Mouse (Mus musculus): ENCODE results near the gene Cep78.

- TF ChIP-seq ZNF384 (IDR thresholded peaks at IDR 0.05; ENCODE audit: low read depth, low read length) = no peak
- no peak for TF ChIP-seq ZC3H11A (IDR thresholded peaks at IDR 0.05; ENCODE audit: borderline replicate concordance, low read depth, low read length)
- TF ChIP-seq HCFC1 (IDR thresholded peaks at IDR 0.05; ENCODE audit: borderline replicate concordance, insufficient read depth, low read length) = no peak
Observed at GRCm38 (mm10) chr19:15964533-15964932, 20.3 kb downstream of the Cep78 start.
